8 mouse cellular contexts compared by ENCODE assay signal in genomic region chr7:97446171-97446925, GRCm38 (mm10). TPM values are rescaled to one million over a fixed set of nuclear protein-coding genes. Genes with fewer than 3 reads are reported as not detected.
DNase-seq lines count a peak whose midpoint lies in the region; ATAC-seq and TF ChIP-seq lines count a peak whose summit lies in the region.

No protein-coding gene starts in this region.

- ATAC-seq in embryonic facial prominence, embryonic 14.5 days (ENCODE audit: low read depth): peak; percentile 95
- peak; percentile 90 for ATAC-seq in neural tube, embryonic 15.5 days (ENCODE audit: low FRiP score)
- no peak for ATAC-seq in erythroid progenitor cell, adult 5-6 weeks (replicated peaks; ENCODE audit: low FRiP score, poor library complexity, severe bottlenecking)

- no peaks in the 10 kb centered on the region for H3K27me3 ChIP-seq in embryonic facial prominence, embryonic 14.5 days (replicated peaks; ENCODE audit: control insufficient read depth, insufficient read depth, low read length)
- no peaks in the 10 kb centered on the region for H3K27me3 ChIP-seq in heart, adult 2 months (ENCODE audit: control insufficient read depth, insufficient read depth, low read length)
- no peaks in the 10 kb centered on the region for H3K27me3 ChIP-seq in kidney, adult 2 months (replicated peaks; ENCODE audit: control insufficient read depth, insufficient read depth, low read length)
- H3K27me3 ChIP-seq in neural tube, embryonic 15.5 days (replicated peaks): no peaks in the 10 kb centered on the region

- H3K4me1 ChIP-seq in embryonic facial prominence, embryonic 14.5 days (ENCODE audit: control insufficient read depth, insufficient read depth, low read length): peaks cover 11% of the 10 kb centered on the region
- peaks cover 2% of the 10 kb centered on the region; the same call in 1 of the 2 replicates for H3K4me1 ChIP-seq in heart, adult 2 months (ENCODE audit: control insufficient read depth, insufficient read depth, low read length)
- no peaks in the 10 kb centered on the region; the same call in 1 of the 2 replicates for H3K4me1 ChIP-seq in kidney, adult 2 months (ENCODE audit: control insufficient read depth, insufficient read depth, low read length)
- peaks cover 3% of the 10 kb centered on the region; the same call in 1 of the 2 replicates for H3K4me1 ChIP-seq in neural tube, embryonic 15.5 days

- H3K79me2 ChIP-seq in heart, adult 2 months (replicated peaks; ENCODE audit: control insufficient read depth, insufficient read depth, low read length): no peaks in the 10 kb centered on the region

- intact Hi-C loops in heart, adult 2 months (cut with DNase I): no loop called here
- intact Hi-C loops in left cerebral cortex, postnatal 25 days (cut with DNase I): no loop called here

- peak overlapping the region; percentile 88 for H3K27ac ChIP-seq in embryonic facial prominence, embryonic 14.5 days (replicated peaks; ENCODE audit: low read depth, low read length)
- no peak overlapping the region; the same call in 1 of the 2 replicates for H3K27ac ChIP-seq in heart, adult 2 months
- no peak overlapping the region for H3K27ac ChIP-seq in kidney, adult 2 months (ENCODE audit: insufficient read depth, low read depth, low read length)
- H3K27ac ChIP-seq in neural tube, embryonic 15.5 days (replicated peaks): peak overlapping the region; percentile 83

- H3K4me2 ChIP-seq in embryonic facial prominence, embryonic 14.5 days (ENCODE audit: low read depth, low read length): no peak overlapping the region
- no peak overlapping the region for H3K4me2 ChIP-seq in neural tube, embryonic 15.5 days

- no peak overlapping the region for H3K4me3 ChIP-seq in embryonic facial prominence, embryonic 14.5 days (ENCODE audit: low read depth, low read length)
- H3K4me3 ChIP-seq in heart, adult 2 months: no peak overlapping the region
- no peak overlapping the region for H3K4me3 ChIP-seq in kidney, adult 2 months (ENCODE audit: insufficient read depth, low read depth, low read length)
- no peak overlapping the region for H3K4me3 ChIP-seq in neural tube, embryonic 15.5 days (replicated peaks)

- DNase-seq in adrenal gland, postnatal 36 days: peak; percentile 87 to 91
- DNase-seq in embryonic facial prominence, embryonic 14.5 days (ENCODE audit: low spot score): peak; percentile 97
- peak; percentile 71 to 83 for DNase-seq in heart, adult 2 months
- DNase-seq in kidney, adult 2 months: peak; percentile 92
- DNase-seq in left cerebral cortex, postnatal 25 days (ENCODE audit: low spot score in 2 of 2): peak; percentile 87 to 94
- peak; percentile 45 for DNase-seq in thymus, postnatal 25 days

- peaks cover 6% of the 10 kb centered on the region; the same call in 1 of the 2 replicates for H3K9me3 ChIP-seq in embryonic facial prominence, embryonic 14.5 days (ENCODE audit: control insufficient read depth, low read length)
- H3K9me3 ChIP-seq in neural tube, embryonic 15.5 days (replicated peaks): no peaks in the 10 kb centered on the region

- no peak for TF ChIP-seq POLR2A in heart, adult 2 months (IDR thresholded peaks at IDR 0.05; ENCODE audit: insufficient read depth, low read depth, low read length)
- no peak for TF ChIP-seq POLR2A in kidney, adult 2 months (IDR thresholded peaks at IDR 0.05; ENCODE audit: low read depth, low read length)

- TF ChIP-seq CTCF in heart, adult 2 months (IDR thresholded peaks at IDR 0.05): no peak
- TF ChIP-seq CTCF in kidney, adult 2 months (conservative IDR thresholded peaks at IDR 0.05; ENCODE audit: insufficient read depth, insufficient read length, low read depth, low read length): no peak

- 7% methylated on average over 6 of the region's 6 CpGs for WGBS in embryonic facial prominence, embryonic 14.5 days
- WGBS in heart, adult 2 months: 4% methylated on average over 6 of the region's 6 CpGs
- 3% methylated on average over 6 of the region's 6 CpGs for WGBS in kidney, adult 2 months
- WGBS in neural tube, embryonic 15.5 days: 26% methylated on average over 6 of the region's 6 CpGs

- no peaks in the 10 kb centered on the region for H3K36me3 ChIP-seq in embryonic facial prominence, embryonic 14.5 days (ENCODE audit: control insufficient read depth, insufficient read depth, low read length)
- no peaks in the 10 kb centered on the region for H3K36me3 ChIP-seq in heart, adult 2 months (ENCODE audit: control insufficient read depth, insufficient read depth, low read length)
- no peaks in the 10 kb centered on the region for H3K36me3 ChIP-seq in kidney, adult 2 months (ENCODE audit: control insufficient read depth, insufficient read depth, low read length)
- H3K36me3 ChIP-seq in neural tube, embryonic 15.5 days: no peaks in the 10 kb centered on the region

- no peak overlapping the region for H3K9ac ChIP-seq in embryonic facial prominence, embryonic 14.5 days (ENCODE audit: low read depth, low read length)
- no peak overlapping the region for H3K9ac ChIP-seq in heart, adult 2 months (ENCODE audit: low read depth, low read length)
- H3K9ac ChIP-seq in neural tube, embryonic 15.5 days (replicated peaks): no peak overlapping the region

- TF ChIP-seq EP300 in heart, adult 2 months (IDR thresholded peaks at IDR 0.05; ENCODE audit: insufficient read depth, low read depth, low read length): 0 out of 2 replicates have a peak, but pooled peaks have one; percentile 21

RNA-seq across cellular contexts. Expression of gene Kctd14, which starts 4.8 kb away (rescaled TPM):
- total RNA-seq in adrenal gland, postnatal 36 days (2021): 1 to 10 TPM; 2.3 to 3.7 TPM
- polyA plus RNA-seq in embryonic facial prominence, embryonic 14.5 days (2014; fragmentation: Nextera tagmentation; extraction: Ambion mirVana): 3.0 and 4.8 TPM in 2 replicates
- under 1 TPM; 0.13 to 0.39 TPM for total RNA-seq in heart, adult 2 months (2021)
- 0.23 and 0.61 TPM in 2 replicates for polyA plus RNA-seq in heart, adult 2 months (2012; rRNA removed)
- 1.1 and 1.5 TPM in 2 replicates for polyA plus RNA-seq in kidney, adult 2 months (2012; rRNA removed)
- 1 to 10 TPM; 3.5 to 3.8 TPM for total RNA-seq in left cerebral cortex, postnatal 25 days (2021)
- polyA plus RNA-seq in neural tube, embryonic 15.5 days (2015; fragmentation: Nextera tagmentation; extraction: Ambion mirVana): 2.1 and 3.0 TPM in 2 replicates
- total RNA-seq in erythroid progenitor cell, adult 5-6 weeks (2015; ENCODE audit: low replicate concordance): 39.8 and 45.4 TPM in 2 replicates
- 23.1 and 46.1 TPM in 2 replicates for total RNA-seq in erythroid progenitor cell, adult 5-6 weeks (2017; ENCODE audit: low replicate concordance)

RNA-seq across cellular contexts. Expression of gene Thrsp, which starts 28.8 kb away (rescaled TPM):
- 1,000 to 10,000 TPM in 1 of 2 experiments, 100 to 1,000 TPM in 1; 749 to 1,266 TPM for total RNA-seq in adrenal gland, postnatal 36 days (2021)
- polyA plus RNA-seq in embryonic facial prominence, embryonic 14.5 days (2014; fragmentation: Nextera tagmentation; extraction: Ambion mirVana): 1.3 and 3.5 TPM in 2 replicates
- 10 to 100 TPM; 68.6 to 77.2 TPM for total RNA-seq in heart, adult 2 months (2021)
- polyA plus RNA-seq in heart, adult 2 months (2012; rRNA removed): 118 and 171 TPM in 2 replicates
- polyA plus RNA-seq in kidney, adult 2 months (2012; rRNA removed): 225 and 246 TPM in 2 replicates
- total RNA-seq in left cerebral cortex, postnatal 25 days (2021): 10 to 100 TPM; 16.0 to 20.0 TPM
- polyA plus RNA-seq in neural tube, embryonic 15.5 days (2015; fragmentation: Nextera tagmentation; extraction: Ambion mirVana): 1.5 and 2.1 TPM in 2 replicates
- total RNA-seq in erythroid progenitor cell, adult 5-6 weeks (2015; ENCODE audit: low replicate concordance): not detected in 2 replicates
- not detected in 2 replicates for total RNA-seq in erythroid progenitor cell, adult 5-6 weeks (2017; ENCODE audit: low replicate concordance)

RNA-seq across cellular contexts. Expression of gene Ints4, which starts 34.4 kb away (rescaled TPM):
- 10 to 100 TPM; 62.6 to 64.1 TPM for total RNA-seq in adrenal gland, postnatal 36 days (2021)
- polyA plus RNA-seq in embryonic facial prominence, embryonic 14.5 days (2014; fragmentation: Nextera tagmentation; extraction: Ambion mirVana): 43.3 and 51.9 TPM in 2 replicates
- 10 to 100 TPM; 55.8 to 61.5 TPM for total RNA-seq in heart, adult 2 months (2021)
- 65.3 and 88.3 TPM in 2 replicates for polyA plus RNA-seq in heart, adult 2 months (2012; rRNA removed)
- 71.8 and 76.4 TPM in 2 replicates for polyA plus RNA-seq in kidney, adult 2 months (2012; rRNA removed)
- 10 to 100 TPM; 23.9 to 28.5 TPM for total RNA-seq in left cerebral cortex, postnatal 25 days (2021)
- polyA plus RNA-seq in neural tube, embryonic 15.5 days (2015; fragmentation: Nextera tagmentation; extraction: Ambion mirVana): 39.2 and 39.5 TPM in 2 replicates
- 29.3 and 41.4 TPM in 2 replicates for total RNA-seq in erythroid progenitor cell, adult 5-6 weeks (2015; ENCODE audit: low replicate concordance)
- 14.4 and 20.3 TPM in 2 replicates for total RNA-seq in erythroid progenitor cell, adult 5-6 weeks (2017; ENCODE audit: low replicate concordance)

RNA-seq across cellular contexts. Expression of gene Ndufc2, which starts 46.5 kb away (rescaled TPM):
- total RNA-seq in adrenal gland, postnatal 36 days (2021): 100 to 1,000 TPM; 306 to 313 TPM
- 363 and 429 TPM in 2 replicates for polyA plus RNA-seq in embryonic facial prominence, embryonic 14.5 days (2014; fragmentation: Nextera tagmentation; extraction: Ambion mirVana)
- total RNA-seq in heart, adult 2 months (2021): 100 to 1,000 TPM; 483 to 533 TPM
- 305 and 346 TPM in 2 replicates for polyA plus RNA-seq in heart, adult 2 months (2012; rRNA removed)
- polyA plus RNA-seq in kidney, adult 2 months (2012; rRNA removed): 300 and 389 TPM in 2 replicates
- total RNA-seq in left cerebral cortex, postnatal 25 days (2021): 100 to 1,000 TPM; 228 to 241 TPM
- polyA plus RNA-seq in neural tube, embryonic 15.5 days (2015; fragmentation: Nextera tagmentation; extraction: Ambion mirVana): 469 and 526 TPM in 2 replicates
- total RNA-seq in erythroid progenitor cell, adult 5-6 weeks (2015; ENCODE audit: low replicate concordance): 77.1 and 89.3 TPM in 2 replicates
- total RNA-seq in erythroid progenitor cell, adult 5-6 weeks (2017; ENCODE audit: low replicate concordance): 37.2 and 116 TPM in 2 replicates

Comparison
In these comparisons a context has a peak if more than half of its experiments do, and no peak if none do; other contexts are left out.
1. DNase-seq: peak in every context shown above with its lines; median percentile 97 in embryonic facial prominence, embryonic 14.5 days; 92 in kidney, adult 2 months; 90 in left cerebral cortex, postnatal 25 days; 89 in adrenal gland, postnatal 36 days; 77 in heart, adult 2 months; 45 in thymus, postnatal 25 days.
2. H3K27ac ChIP-seq: peak in embryonic facial prominence, embryonic 14.5 days (single experiment) and neural tube, embryonic 15.5 days (single experiment); none in heart, adult 2 months (single experiment) and kidney, adult 2 months (single experiment).
3. RNA of gene Kctd14, which starts 4.8 kb away (total RNA-seq): 23.1 to 46.1 TPM in erythroid progenitor cell, adult 5-6 weeks; 3.5 to 3.8 TPM in left cerebral cortex, postnatal 25 days, 2.3 to 3.7 TPM in adrenal gland, postnatal 36 days and 0.13 to 0.39 TPM in heart, adult 2 months; every median in the first group is over 4 times any median in the second.
4. RNA of gene Thrsp, which starts 28.8 kb away (total RNA-seq): 749 to 1,266 TPM in adrenal gland, postnatal 36 days, 68.6 to 77.2 TPM in heart, adult 2 months and 16.0 to 20.0 TPM in left cerebral cortex, postnatal 25 days; not detected in erythroid progenitor cell, adult 5-6 weeks; every median in the first group is over 10 times any median in the second.